8 mouse cellular contexts compared by ENCODE assay signal in genomic region chr3:130400716-130401559, GRCm38 (mm10).
DNase-seq lines count a peak whose midpoint lies in the region; ATAC-seq and TF ChIP-seq lines count a peak whose summit lies in the region.
"Had no signal": no experiment of that assay in that cellular context is flagged by ENCODE, and none has a peak within 500 bp of the region (broad histone marks: within the 10 kb centered on the region; RNA-seq: fewer than 3 reads in every experiment).

No protein-coding gene starts in this region.

- no peak for TF ChIP-seq RAD21 in CH12.LX (IDR thresholded peaks at IDR 0.05; ENCODE audit: low read depth, low read length)

- peak; percentile 17 for DNase-seq in 3T3-L1 (ENCODE audit: low read depth, low spot score)
- DNase-seq in CH12.LX (ENCODE audit: extremely low read depth) = no peak
- DNase-seq in hindlimb bud, embryonic 11.5 days (ENCODE audit: extremely low spot score, low read depth, low spot score) = peak; percentile 81
- peak; percentile 70 for DNase-seq in telencephalon, adult 2 months (ENCODE audit: low read depth, low spot score)
- no peak for DNase-seq in adrenal gland, adult 18-20 months (ENCODE audit: low spot score in 2 of 2)

- H3K4me1 ChIP-seq in CH12.LX (ENCODE audit: control insufficient read depth in 1 of 2, insufficient read depth in 2 of 2) = peaks cover 3 to 7% of the 10 kb centered on the region in 2 experiments; a peak in 1 of 4 replicates
- no peaks in the 10 kb centered on the region for H3K4me1 ChIP-seq in lung, embryonic 15.5 days
- no peaks in the 10 kb centered on the region for H3K4me1 ChIP-seq in hindbrain, embryonic 16.5 days (ENCODE audit: control insufficient read depth, insufficient read depth, low read depth, low read length)

- no peak for TF ChIP-seq EP300 in CH12.LX (IDR thresholded peaks at IDR 0.05; ENCODE audit: low read length)

- H3K9me3 ChIP-seq in CH12.LX (replicated peaks; ENCODE audit: low read length) = no peaks in the 10 kb centered on the region
- no peaks in the 10 kb centered on the region for H3K9me3 ChIP-seq in lung, embryonic 15.5 days
- no peaks in the 10 kb centered on the region for H3K9me3 ChIP-seq in hindbrain, embryonic 16.5 days (ENCODE audit: control insufficient read depth, low read length)
- H3K9me3 ChIP-seq: midbrain, embryonic 12.5 days had no signal

- no peaks in the 10 kb centered on the region for H3K27me3 ChIP-seq in CH12.LX (replicated peaks)
- H3K27me3 ChIP-seq in lung, embryonic 15.5 days = no peaks in the 10 kb centered on the region
- H3K27me3 ChIP-seq in hindbrain, embryonic 16.5 days (replicated peaks; ENCODE audit: control insufficient read depth, insufficient read depth, low read length) = no peaks in the 10 kb centered on the region
- H3K27me3 ChIP-seq: midbrain, embryonic 12.5 days had no signal

- WGBS in lung, embryonic 15.5 days = 67% methylated on average over 13 of the region's 13 CpGs
- 63% methylated on average over 13 of the region's 13 CpGs for WGBS in hindbrain, embryonic 16.5 days

- no peak for TF ChIP-seq CTCF in CH12.LX (conservative IDR thresholded peaks at IDR 0.05 in 1 of 2, IDR thresholded peaks at IDR 0.05 in 1 of 2; ENCODE audit: low read depth in 2 of 2, low read length in 2 of 2)

- in situ Hi-C loops in CH12.LX (cut with MboI; ENCODE audit: low pct_ligation_motif_present, low pct_unique_long_range_greater_than_20kb, low sequenced_read_pairs) = no loop called here

- H3K36me3 ChIP-seq in CH12.LX (replicated peaks in 1 of 2; ENCODE audit: control insufficient read depth in 1 of 2, insufficient read depth in 1 of 2, low read length in 1 of 2) = no peaks in the 10 kb centered on the region
- no peaks in the 10 kb centered on the region for H3K36me3 ChIP-seq in lung, embryonic 15.5 days
- no peaks in the 10 kb centered on the region for H3K36me3 ChIP-seq in hindbrain, embryonic 16.5 days (ENCODE audit: control insufficient read depth, insufficient read depth, low read length)
- H3K36me3 ChIP-seq: midbrain, embryonic 12.5 days had no signal

- dilution Hi-C loops in CH12.LX (cut with MboI; ENCODE audit: extremely low pct_ligation_motif_present, extremely low pct_unique_long_range_greater_than_20kb, low sequenced_read_pairs) = no loop called here

- no peak for TF ChIP-seq POLR2A in CH12.LX (IDR thresholded peaks at IDR 0.05; ENCODE audit: low read depth, low read length)

- H3K27ac ChIP-seq in CH12.LX (ENCODE audit: insufficient read depth, low read depth) = no peak overlapping the region
- H3K27ac ChIP-seq in lung, embryonic 15.5 days = 0 out of 2 replicates have a peak overlapping the region, but pooled peaks have one; percentile 16
- no peak overlapping the region for H3K27ac ChIP-seq in hindbrain, embryonic 16.5 days (ENCODE audit: low read depth, low read length)
- H3K27ac ChIP-seq: midbrain, embryonic 12.5 days had no signal

- no peaks in the 10 kb centered on the region for H3K79me2 ChIP-seq in CH12.LX (replicated peaks; ENCODE audit: control insufficient read depth, extremely low read depth, insufficient read depth, poor library complexity, severe bottlenecking)

- no peak overlapping the region for H3K4me3 ChIP-seq in CH12.LX (replicated peaks in 1 of 3; ENCODE audit: low read depth in 2 of 3, low read length in 2 of 3, poor library complexity in 1 of 3)
- no peak overlapping the region for H3K4me3 ChIP-seq in lung, embryonic 15.5 days
- H3K4me3 ChIP-seq in hindbrain, embryonic 16.5 days (ENCODE audit: low read length) = no peak overlapping the region
- H3K4me3 ChIP-seq: midbrain, embryonic 12.5 days had no signal

- H3K4me2 ChIP-seq in CH12.LX (ENCODE audit: insufficient read depth, low read depth, poor library complexity, severe bottlenecking) = 0 out of 2 replicates have a peak overlapping the region, but pooled peaks have one; percentile 10
- no peak overlapping the region; the same call in 1 of the 2 replicates for H3K4me2 ChIP-seq in lung, embryonic 15.5 days
- no peak overlapping the region for H3K4me2 ChIP-seq in hindbrain, embryonic 16.5 days (ENCODE audit: low read length)
- H3K4me2 ChIP-seq: midbrain, embryonic 12.5 days had no signal

- ATAC-seq in lung, embryonic 15.5 days (ENCODE audit: borderline replicate concordance, extremely low read depth, low FRiP score, low TSS enrichment) = no peak
- ATAC-seq in hindbrain, embryonic 16.5 days = no peak

- H3K9ac ChIP-seq in CH12.LX (ENCODE audit: insufficient read depth, low read depth) = no peak overlapping the region
- H3K9ac ChIP-seq in lung, embryonic 15.5 days = no peak overlapping the region
- H3K9ac ChIP-seq in hindbrain, embryonic 16.5 days (ENCODE audit: low read depth, low read length) = no peak overlapping the region
- H3K9ac ChIP-seq: midbrain, embryonic 12.5 days had no signal

TF ChIP-seq in CH12.LX, 34 proteins besides CTCF, POLR2A, EP300 and RAD21:
- TF ChIP-seq KAT2A (IDR thresholded peaks at IDR 0.05; ENCODE audit: insufficient replicate concordance, low read length) = no peak
- TF ChIP-seq MYC (IDR thresholded peaks at IDR 0.05; ENCODE audit: low read depth, low read length) = no peak
- TF ChIP-seq NRF1 (IDR thresholded peaks at IDR 0.05; ENCODE audit: low read depth, low read length) = no peak
- TF ChIP-seq POLR2AphosphoS2 (IDR thresholded peaks at IDR 0.05; ENCODE audit: low read depth, low read length) = no peak
- no peak for TF ChIP-seq MEF2A (IDR thresholded peaks at IDR 0.05; ENCODE audit: borderline replicate concordance, low read depth, low read length)
- TF ChIP-seq ZC3H11A (IDR thresholded peaks at IDR 0.05; ENCODE audit: low read depth, low read length) = no peak
- TF ChIP-seq MXI1 (IDR thresholded peaks at IDR 0.05; ENCODE audit: low read depth, low read length) = no peak
- no peak for TF ChIP-seq ZKSCAN1 (IDR thresholded peaks at IDR 0.05; ENCODE audit: borderline replicate concordance, low read depth, low read length)
- TF ChIP-seq MAX (IDR thresholded peaks at IDR 0.05; ENCODE audit: low read length) = no peak
- TF ChIP-seq ELF1 (IDR thresholded peaks at IDR 0.05; ENCODE audit: low read depth, low read length) = no peak
- no peak for TF ChIP-seq IRF4 (IDR thresholded peaks at IDR 0.05; ENCODE audit: low read depth, low read length)
- no peak for TF ChIP-seq MAFK (IDR thresholded peaks at IDR 0.05; ENCODE audit: insufficient replicate concordance, low read length)
- TF ChIP-seq E2F4 (IDR thresholded peaks at IDR 0.05; ENCODE audit: insufficient replicate concordance, low read depth, low read length) = no peak
- TF ChIP-seq SIN3A (IDR thresholded peaks at IDR 0.05; ENCODE audit: low read length) = no peak
- no peak for TF ChIP-seq JUND (conservative IDR thresholded peaks at IDR 0.05; ENCODE audit: low read depth, low read length)
- no peak for TF ChIP-seq CHD2 (IDR thresholded peaks at IDR 0.05; ENCODE audit: low read length)

Comparison
In these comparisons a context has a peak if more than half of its experiments do, and no peak if none do; other contexts are left out.
1. DNase-seq: peak in 3T3-L1 (single experiment), hindlimb bud, embryonic 11.5 days (single experiment) and telencephalon, adult 2 months (single experiment); none in CH12.LX (single experiment) and adrenal gland, adult 18-20 months (0 of 2).